Comparison of ENCODE assay signal across 18 mouse cellular contexts in the genomic region with DNA sequence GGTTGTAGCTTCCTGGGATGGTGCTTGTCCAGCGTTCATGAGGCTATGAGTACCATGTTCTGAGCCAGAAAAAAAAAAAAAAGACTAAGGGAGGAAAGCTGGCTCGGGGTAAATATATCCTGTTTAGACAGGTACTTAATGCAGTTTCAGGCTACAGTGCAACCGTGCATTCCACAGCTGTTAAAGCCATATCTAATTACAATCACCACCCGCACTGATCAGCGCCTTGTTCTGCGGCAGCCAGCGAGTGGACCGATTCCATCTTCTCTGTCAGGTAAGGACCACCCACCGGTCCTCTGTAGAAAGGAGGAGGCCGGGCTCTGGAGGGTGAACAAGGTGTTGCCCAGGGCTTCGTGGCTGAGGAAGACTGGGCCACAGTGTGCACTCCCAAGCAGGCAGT. TPM values are rescaled to one million over a fixed set of nuclear protein-coding genes. Genes with fewer than 3 reads are reported as not detected.
DNase-seq lines count a peak whose midpoint lies in the region; ATAC-seq and TF ChIP-seq lines count a peak whose summit lies in the region.
"Had no signal": no experiment of that assay in that cellular context is flagged by ENCODE, and none has a peak within 500 bp of the region (broad histone marks: within the 10 kb centered on the region; RNA-seq: fewer than 3 reads in every experiment).

No protein-coding gene starts in this region.

- no peak for DNase-seq in hindbrain, embryonic 14.5 days (ENCODE audit: low spot score)
- DNase-seq in kidney, postnatal 0 days (ENCODE audit: low spot score) = no peak
- no peak for DNase-seq in kidney, postnatal 36 days
- DNase-seq in embryonic facial prominence, embryonic 11.5 days (ENCODE audit: low spot score) = peak; percentile 39
- peak; percentile 41 for DNase-seq in forelimb bud, embryonic 11.5 days (ENCODE audit: low read depth, low spot score)
- no peak for DNase-seq in adrenal gland, postnatal 10 days
- DNase-seq: cerebellum, postnatal 10 days; forebrain, postnatal 0 days; heart, postnatal 14 days; left cerebral cortex, postnatal 4 days; lung, adult 2 months; spleen, adult 18-20 months had no signal

- no peak overlapping the region; the same call in 1 of the 2 replicates for H3K4me2 ChIP-seq in hindbrain, embryonic 13.5 days
- H3K4me2 ChIP-seq in hindbrain, embryonic 14.5 days (replicated peaks) = no peak overlapping the region
- no peak overlapping the region for H3K4me2 ChIP-seq in kidney, postnatal 0 days (ENCODE audit: low read length)
- no peak overlapping the region for H3K4me2 ChIP-seq in embryonic facial prominence, embryonic 11.5 days (ENCODE audit: low read depth, low read length)
- H3K4me2 ChIP-seq: intestine, embryonic 15.5 days; stomach, embryonic 15.5 days had no signal

- no peak for TF ChIP-seq CTCF in kidney, postnatal 0 days (IDR thresholded peaks at IDR 0.05; ENCODE audit: low read depth)

- no peaks in the 10 kb centered on the region for H3K27me3 ChIP-seq in hindbrain, embryonic 13.5 days
- no peaks in the 10 kb centered on the region for H3K27me3 ChIP-seq in hindbrain, embryonic 14.5 days (ENCODE audit: control insufficient read depth, insufficient read depth, low read length)
- no peaks in the 10 kb centered on the region for H3K27me3 ChIP-seq in kidney, postnatal 0 days (ENCODE audit: insufficient read depth, low read length)
- H3K27me3 ChIP-seq in embryonic facial prominence, embryonic 11.5 days (ENCODE audit: control insufficient read depth, insufficient read depth, low read length) = no peaks in the 10 kb centered on the region
- H3K27me3 ChIP-seq: intestine, embryonic 15.5 days; stomach, embryonic 15.5 days had no signal

- peaks cover 5% of the 10 kb centered on the region; the same call in 1 of the 2 replicates for H3K9me3 ChIP-seq in hindbrain, embryonic 13.5 days
- no peaks in the 10 kb centered on the region for H3K9me3 ChIP-seq in hindbrain, embryonic 14.5 days (ENCODE audit: control insufficient read depth, low read length)
- no peaks in the 10 kb centered on the region for H3K9me3 ChIP-seq in kidney, postnatal 0 days (replicated peaks; ENCODE audit: low read length)
- H3K9me3 ChIP-seq in embryonic facial prominence, embryonic 11.5 days (replicated peaks; ENCODE audit: control insufficient read depth, low read length) = no peaks in the 10 kb centered on the region; the same call in 1 of the 2 replicates
- H3K9me3 ChIP-seq: intestine, embryonic 15.5 days; stomach, embryonic 15.5 days had no signal

- H3K27ac ChIP-seq in hindbrain, embryonic 13.5 days = 0 out of 2 replicates have a peak overlapping the region, but pooled peaks have one; percentile 14
- H3K27ac ChIP-seq in hindbrain, embryonic 14.5 days = no peak overlapping the region
- H3K27ac ChIP-seq in kidney, postnatal 0 days = no peak overlapping the region
- no peak overlapping the region for H3K27ac ChIP-seq in embryonic facial prominence, embryonic 11.5 days (replicated peaks; ENCODE audit: low read depth, low read length)
- H3K27ac ChIP-seq: intestine, embryonic 15.5 days; layer of hippocampus, adult 2 months; stomach, embryonic 15.5 days had no signal

- no peak overlapping the region for H3K4me3 ChIP-seq in hindbrain, embryonic 13.5 days
- H3K4me3 ChIP-seq in hindbrain, embryonic 14.5 days (replicated peaks; ENCODE audit: low read length) = no peak overlapping the region
- H3K4me3 ChIP-seq in kidney, postnatal 0 days (replicated peaks; ENCODE audit: low read depth, low read length) = no peak overlapping the region
- no peak overlapping the region for H3K4me3 ChIP-seq in embryonic facial prominence, embryonic 11.5 days (ENCODE audit: low read depth, low read length)
- H3K4me3 ChIP-seq: intestine, embryonic 15.5 days; layer of hippocampus, adult 2 months; stomach, embryonic 15.5 days had no signal

- 72% methylated on average over 11 of the region's 11 CpGs for WGBS in hindbrain, embryonic 13.5 days
- 67% methylated on average over 11 of the region's 11 CpGs for WGBS in hindbrain, embryonic 14.5 days
- 38% methylated on average over 11 of the region's 11 CpGs for WGBS in kidney, postnatal 0 days
- 49% methylated on average over 11 of the region's 11 CpGs for WGBS in embryonic facial prominence, embryonic 11.5 days

- H3K9ac ChIP-seq in hindbrain, embryonic 13.5 days = no peak overlapping the region
- no peak overlapping the region for H3K9ac ChIP-seq in hindbrain, embryonic 14.5 days
- no peak overlapping the region for H3K9ac ChIP-seq in kidney, postnatal 0 days (ENCODE audit: low read depth, low read length)
- no peak overlapping the region for H3K9ac ChIP-seq in embryonic facial prominence, embryonic 11.5 days (replicated peaks; ENCODE audit: low read length)
- H3K9ac ChIP-seq: forebrain, postnatal 0 days; intestine, embryonic 15.5 days; stomach, embryonic 15.5 days had no signal

- peak; percentile 52; the same call in 1 of the 2 replicates for ATAC-seq in hindbrain, embryonic 13.5 days (ENCODE audit: low FRiP score)
- ATAC-seq in hindbrain, embryonic 14.5 days (ENCODE audit: low FRiP score) = no peak
- ATAC-seq in kidney, postnatal 0 days (replicated peaks; ENCODE audit: low FRiP score, low read depth) = peak; percentile 53; the same call in 1 of the 2 replicates
- no peak for ATAC-seq in embryonic facial prominence, embryonic 11.5 days (replicated peaks; ENCODE audit: insufficient number of reproducible peaks, low FRiP score, low TSS enrichment, low read depth)
- ATAC-seq: forebrain, postnatal 0 days; intestine, embryonic 15.5 days; midbrain, embryonic 16.5 days had no signal

- peaks cover 7% of the 10 kb centered on the region; the same call in 1 of the 2 replicates for H3K4me1 ChIP-seq in hindbrain, embryonic 13.5 days (replicated peaks)
- H3K4me1 ChIP-seq in hindbrain, embryonic 14.5 days (replicated peaks; ENCODE audit: control insufficient read depth, insufficient read depth, low read length) = no peaks in the 10 kb centered on the region
- H3K4me1 ChIP-seq in kidney, postnatal 0 days (replicated peaks; ENCODE audit: insufficient read depth, low read length) = 0 out of 2 replicates have a peak, but pooled peaks cover 3% of the 10 kb centered on the region
- H3K4me1 ChIP-seq in embryonic facial prominence, embryonic 11.5 days (ENCODE audit: control insufficient read depth, insufficient read depth, low read length) = no peaks in the 10 kb centered on the region
- H3K4me1 ChIP-seq: intestine, embryonic 15.5 days; stomach, embryonic 15.5 days had no signal

- H3K36me3 ChIP-seq in hindbrain, embryonic 13.5 days = peaks cover 2% of the 10 kb centered on the region
- H3K36me3 ChIP-seq in hindbrain, embryonic 14.5 days (replicated peaks; ENCODE audit: control insufficient read depth, insufficient read depth) = no peaks in the 10 kb centered on the region
- no peaks in the 10 kb centered on the region for H3K36me3 ChIP-seq in kidney, postnatal 0 days (ENCODE audit: insufficient read depth, low read length)
- no peaks in the 10 kb centered on the region for H3K36me3 ChIP-seq in embryonic facial prominence, embryonic 11.5 days (replicated peaks; ENCODE audit: control insufficient read depth, insufficient read depth, low read depth, low read length)
- H3K36me3 ChIP-seq: intestine, embryonic 15.5 days; stomach, embryonic 15.5 days had no signal

RNA-seq across cellular contexts. Expression of a gene that starts 23.9 kb away (rescaled TPM):
- 35.5 and 37.5 TPM in 2 replicates for polyA plus RNA-seq in hindbrain, embryonic 13.5 days (2015; fragmentation: Nextera tagmentation; extraction: Ambion mirVana)
- polyA plus RNA-seq in hindbrain, embryonic 14.5 days (2014; fragmentation: Nextera tagmentation; extraction: Ambion mirVana) = 32.5 and 36.2 TPM in 2 replicates
- 25.3 and 26.8 TPM in 2 replicates for polyA plus RNA-seq in kidney, postnatal 0 days (2015; fragmentation: Nextera tagmentation; extraction: Ambion mirVana)
- 85.5 and 87.6 TPM in 2 replicates for polyA plus RNA-seq in embryonic facial prominence, embryonic 11.5 days (2014; fragmentation: Nextera tagmentation; extraction: Ambion mirVana)
- 10 to 100 TPM; 27.5 to 43.8 TPM for total RNA-seq in adrenal gland, postnatal 10 days (2021)

RNA-seq across cellular contexts. Expression of a gene that starts 34.0 kb away (rescaled TPM):
- 1.5 and 2.5 TPM in 2 replicates for polyA plus RNA-seq in hindbrain, embryonic 13.5 days (2015; fragmentation: Nextera tagmentation; extraction: Ambion mirVana)
- 0.88 and 1.4 TPM in 2 replicates for polyA plus RNA-seq in hindbrain, embryonic 14.5 days (2014; fragmentation: Nextera tagmentation; extraction: Ambion mirVana)
- polyA plus RNA-seq in kidney, postnatal 0 days (2015; fragmentation: Nextera tagmentation; extraction: Ambion mirVana) = 1.3 and 2.0 TPM in 2 replicates
- 5.0 and 7.8 TPM in 2 replicates for polyA plus RNA-seq in embryonic facial prominence, embryonic 11.5 days (2014; fragmentation: Nextera tagmentation; extraction: Ambion mirVana)
- 10 to 100 TPM; 19.3 to 37.1 TPM for total RNA-seq in adrenal gland, postnatal 10 days (2021)
- total RNA-seq: megakaryocyte, adult 5-6 weeks had no signal

RNA-seq across cellular contexts. Expression of a gene that starts 60.0 kb away (rescaled TPM):
- polyA plus RNA-seq in hindbrain, embryonic 13.5 days (2015; fragmentation: Nextera tagmentation; extraction: Ambion mirVana) = 15.1 and 15.5 TPM in 2 replicates
- 15.7 and 17.6 TPM in 2 replicates for polyA plus RNA-seq in hindbrain, embryonic 14.5 days (2014; fragmentation: Nextera tagmentation; extraction: Ambion mirVana)
- 14.6 and 15.9 TPM in 2 replicates for polyA plus RNA-seq in kidney, postnatal 0 days (2015; fragmentation: Nextera tagmentation; extraction: Ambion mirVana)
- 13.6 TPM in 2 replicates for polyA plus RNA-seq in embryonic facial prominence, embryonic 11.5 days (2014; fragmentation: Nextera tagmentation; extraction: Ambion mirVana)
- 10 to 100 TPM; 49.0 to 67.2 TPM for total RNA-seq in adrenal gland, postnatal 10 days (2021)

Comparison
In these comparisons a context has a peak if more than half of its experiments do, and no peak if none do; other contexts are left out.
1. ATAC-seq: peak in hindbrain, embryonic 13.5 days (single experiment) and kidney, postnatal 0 days (single experiment); none in hindbrain, embryonic 14.5 days (single experiment) and embryonic facial prominence, embryonic 11.5 days (single experiment).
2. DNase-seq: peak in embryonic facial prominence, embryonic 11.5 days (single experiment) and forelimb bud, embryonic 11.5 days (single experiment); none in hindbrain, embryonic 14.5 days (single experiment), kidney, postnatal 0 days (single experiment), kidney, postnatal 36 days (0 of 2) and adrenal gland, postnatal 10 days (single experiment).